ENCODE assay signal across 22 mouse cellular contexts in the genomic region with DNA sequence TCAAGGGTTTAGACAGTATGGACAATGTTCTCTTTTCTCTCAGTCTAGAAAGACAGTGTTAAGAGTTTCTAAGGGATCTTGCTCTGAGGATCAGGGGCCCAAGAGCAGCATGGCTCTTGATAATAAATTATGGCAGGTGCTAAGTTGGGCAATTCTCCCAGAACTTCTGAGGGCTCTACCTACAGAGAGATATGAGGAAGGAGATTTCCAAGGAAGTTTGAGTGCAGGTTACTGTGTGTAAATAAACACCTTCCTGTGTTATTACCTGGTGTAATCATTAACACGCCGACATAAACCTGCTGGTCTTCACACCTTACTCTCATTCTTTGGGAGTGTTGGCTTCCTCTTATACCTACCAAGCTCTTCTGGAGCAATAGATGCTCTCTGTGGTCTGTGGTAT. TPM values are rescaled to one million over a fixed set of nuclear protein-coding genes. Genes with fewer than 3 reads are reported as not detected.
A peak's percentile ranks its signal among the peaks of the same experiment; 100 is the strongest.
DNase-seq lines count a peak whose midpoint lies in the region; ATAC-seq and TF ChIP-seq lines count a peak whose summit lies in the region.
"Had no signal": no experiment of that assay in that cellular context is flagged by ENCODE, and none has a peak within 500 bp of the region (broad histone marks: within the 10 kb centered on the region; RNA-seq: fewer than 3 reads in every experiment).

No protein-coding gene starts in this region.

- WGBS in large intestine, adult 2 months, result 34% methylated on average over 2 of the region's 2 CpGs
- 69% methylated on average over 2 of the region's 2 CpGs for WGBS in stomach, postnatal 0 days
- WGBS in hindbrain, embryonic 14.5 days, result 96% methylated on average over 2 of the region's 2 CpGs

- TF ChIP-seq EP300 in stomach, postnatal 0 days (optimal IDR thresholded peaks at IDR 0.05), result no peak

- no peak overlapping the region for H3K4me2 ChIP-seq in stomach, postnatal 0 days (replicated peaks; ENCODE audit: low read depth)
- H3K4me2 ChIP-seq in hindbrain, embryonic 14.5 days (replicated peaks), result no peak overlapping the region
- H3K4me2 ChIP-seq: embryonic facial prominence, embryonic 12.5 days; embryonic facial prominence, embryonic 15.5 days; heart, embryonic 11.5 days; hindbrain, embryonic 12.5 days had no signal

- no peak for TF ChIP-seq CTCF in stomach, postnatal 0 days (IDR thresholded peaks at IDR 0.05; ENCODE audit: low read depth)

- H3K9ac ChIP-seq in stomach, postnatal 0 days (ENCODE audit: low read length), result no peak overlapping the region
- H3K9ac ChIP-seq in hindbrain, embryonic 14.5 days, result no peak overlapping the region
- H3K9ac ChIP-seq: embryonic facial prominence, embryonic 12.5 days; embryonic facial prominence, embryonic 15.5 days; forebrain, postnatal 0 days; hindbrain, embryonic 12.5 days had no signal

- no peaks in the 10 kb centered on the region for H3K4me1 ChIP-seq in stomach, postnatal 0 days (replicated peaks; ENCODE audit: control insufficient read depth, insufficient read depth)
- H3K4me1 ChIP-seq in hindbrain, embryonic 14.5 days (replicated peaks; ENCODE audit: control insufficient read depth, insufficient read depth, low read length), result no peaks in the 10 kb centered on the region
- H3K4me1 ChIP-seq: embryonic facial prominence, embryonic 12.5 days; embryonic facial prominence, embryonic 15.5 days; hindbrain, embryonic 12.5 days had no signal

- H3K36me3 ChIP-seq in stomach, postnatal 0 days (ENCODE audit: control insufficient read depth, insufficient read depth, low read length), result no peaks in the 10 kb centered on the region
- H3K36me3 ChIP-seq in hindbrain, embryonic 14.5 days (replicated peaks; ENCODE audit: control insufficient read depth, insufficient read depth), result no peaks in the 10 kb centered on the region
- H3K36me3 ChIP-seq: embryonic facial prominence, embryonic 12.5 days; embryonic facial prominence, embryonic 15.5 days; hindbrain, embryonic 12.5 days had no signal

- H3K9me3 ChIP-seq in stomach, postnatal 0 days (ENCODE audit: control insufficient read depth, low read length), result no peaks in the 10 kb centered on the region
- H3K9me3 ChIP-seq in hindbrain, embryonic 14.5 days (ENCODE audit: control insufficient read depth, low read length), result no peaks in the 10 kb centered on the region
- H3K9me3 ChIP-seq: embryonic facial prominence, embryonic 12.5 days; embryonic facial prominence, embryonic 15.5 days; hindbrain, embryonic 12.5 days had no signal

- peak; percentile 83 for ATAC-seq in stomach, postnatal 0 days (ENCODE audit: low FRiP score, low TSS enrichment)
- ATAC-seq in hindbrain, embryonic 14.5 days (ENCODE audit: low FRiP score), result no peak
- ATAC-seq: activated CD4-positive, CD25-positive, alpha-beta regulatory T cell, adult 4 months; forebrain, embryonic 14.5 days; forebrain, postnatal 0 days; hindbrain, embryonic 16.5 days had no signal

- DNase-seq in heart, adult 11 months, result peak; percentile 9
- no peak for DNase-seq in heart, adult 18-20 months
- peak; percentile 63 for DNase-seq in large intestine, adult 2 months (ENCODE audit: low read depth, low spot score)
- no peak for DNase-seq in stomach, postnatal 0 days (ENCODE audit: low spot score)
- DNase-seq in liver, result no peak
- no peak for DNase-seq in hindbrain, embryonic 14.5 days (ENCODE audit: low spot score)
- DNase-seq: adrenal gland, postnatal 10 days; adrenal gland, postnatal 36 days; cerebellum, adult 18-20 months; cerebellum, adult 9-10 months; cerebellum, postnatal 14 days; forebrain, postnatal 0 days; gastrocnemius, adult 2 months; gastrocnemius, postnatal 25 days had no signal

- H3K27me3 ChIP-seq in stomach, postnatal 0 days (ENCODE audit: control insufficient read depth, insufficient read depth, low read length), result no peaks in the 10 kb centered on the region
- no peaks in the 10 kb centered on the region for H3K27me3 ChIP-seq in hindbrain, embryonic 14.5 days (ENCODE audit: control insufficient read depth, insufficient read depth, low read length)
- H3K27me3 ChIP-seq: embryonic facial prominence, embryonic 12.5 days; embryonic facial prominence, embryonic 15.5 days; hindbrain, embryonic 12.5 days had no signal

- H3K4me3 ChIP-seq in stomach, postnatal 0 days (ENCODE audit: low read depth, low read length), result no peak overlapping the region
- no peak overlapping the region for H3K4me3 ChIP-seq in hindbrain, embryonic 14.5 days (replicated peaks; ENCODE audit: low read length)
- H3K4me3 ChIP-seq: embryonic facial prominence, embryonic 12.5 days; embryonic facial prominence, embryonic 15.5 days; gastrocnemius, adult 2 months; hindbrain, embryonic 12.5 days had no signal

- no peak overlapping the region for H3K27ac ChIP-seq in stomach, postnatal 0 days (replicated peaks)
- H3K27ac ChIP-seq in hindbrain, embryonic 14.5 days, result no peak overlapping the region
- H3K27ac ChIP-seq: embryonic facial prominence, embryonic 12.5 days; embryonic facial prominence, embryonic 15.5 days; gastrocnemius, adult 2 months; hindbrain, embryonic 12.5 days had no signal

RNA-seq across cellular contexts. Expression of gene Chrm3, which starts 33.7 kb away (rescaled TPM):
- total RNA-seq in heart, adult 18-20 months (2021), result 1 to 10 TPM in 1 of 2 experiments, under 1 TPM in 1; 0.69 to 1.2 TPM
- 1.9 and 2.9 TPM in 2 replicates for polyA plus RNA-seq in large intestine, adult 2 months (2012; rRNA removed)
- 1.1 and 1.6 TPM in 2 replicates for polyA plus RNA-seq in stomach, postnatal 0 days (2015; fragmentation: Nextera tagmentation; extraction: Ambion mirVana)
- 3.3 and 3.8 TPM in 2 replicates for polyA plus RNA-seq in hindbrain, embryonic 14.5 days (2014; fragmentation: Nextera tagmentation; extraction: Ambion mirVana)
- total RNA-seq: common myeloid progenitor, adult 5-6 weeks had no signal

Comparison
In these comparisons a context has a peak if more than half of its experiments do, and no peak if none do; other contexts are left out.
1. DNase-seq: peak in heart, adult 11 months (single experiment) and large intestine, adult 2 months (single experiment); none in heart, adult 18-20 months (0 of 2), stomach, postnatal 0 days (single experiment), liver (single experiment) and hindbrain, embryonic 14.5 days (single experiment).